Mouse (Mus musculus): Measurements from ENCODE around the gene Ak3. TPM values are rescaled to one million over a fixed set of nuclear protein-coding genes. Genes with fewer than 3 reads are reported as not detected.

The Ak3 gene
- 10 to 100 TPM; 47.4 to 49.0 TPM for total RNA-seq (2021)
- long read RNA-seq, experiment 1, transcript Ak3-201 (5 exons, 2,809 nt): major isoform, 27 of 31 reads
- long read RNA-seq, experiment 1, partial matches to known transcripts: 0 of 31 reads
- long read RNA-seq, experiment 1, other reads (novel, unspliced or antisense): 4 of 31 reads
- long read RNA-seq, experiment 2, transcript Ak3-201 (5 exons, 2,809 nt): major isoform, 33 of 42 reads
- long read RNA-seq, experiment 2, partial matches to known transcripts: 1 of 42 reads
- long read RNA-seq, experiment 2, other reads (novel, unspliced or antisense): 8 of 42 reads

- peak; percentile 75 to 79 for DNase-seq
- intact Hi-C loops (cut with DNase I): loop anchor here (5.0 kb wide), 1 partner anchor 55 kb away; the partner anchor contains the start of gene Cdc37l1
Observed at GRCm38 (mm10) chr19:29047334-29048170, at the start of gene Ak3. TSS of gene Ak3 (minus strand) at chr19:29047961.

- intact Hi-C loops (cut with DNase I): loop anchor here (2.0 kb wide), 1 partner anchor 15 kb away; no protein-coding TSS in a partner anchor
- no peak for DNase-seq
Observed at GRCm38 (mm10) chr19:29092194-29092593, 44.4 kb upstream of the Ak3 start.

- intact Hi-C loops (cut with DNase I): no loop called here
- DNase-seq: no peak
Observed at GRCm38 (mm10) chr19:29088628-29089027, 40.9 kb upstream of the Ak3 start.

GRCm38 (mm10) chr19:29074802-29075201 is 27.0 kb upstream of the Ak3 start:
- DNase-seq: no peak
- intact Hi-C loops (cut with DNase I): no loop called here

- DNase-seq: no peak
- intact Hi-C loops (cut with DNase I): loop anchor here (5.0 kb wide), 1 partner anchor 33 kb away; the partner anchor contains the start of gene Rcl1
Observed at GRCm38 (mm10) chr19:29069195-29069594, 21.4 kb upstream of the Ak3 start.

- peak; percentile 75 to 76 for DNase-seq
- intact Hi-C loops (cut with DNase I): loop anchor here (5.0 kb wide), 1 partner anchor 35 kb away; the partner anchor contains the start of gene Rcl1
Observed at GRCm38 (mm10) chr19:29066981-29067471, 19.3 kb upstream of the Ak3 start.

GRCm38 (mm10) chr19:29064451-29065102 is 16.8 kb upstream of the Ak3 start:
- DNase-seq: peak; percentile 8 to 45
- intact Hi-C loops (cut with DNase I): loop anchor here (2.0 to 5.0 kb wide), 3 partner anchors 38 to 290 kb away; partner anchors contain the start of gene Rcl1

- intact Hi-C loops (cut with DNase I): loop anchor here (1.0 to 5.0 kb wide), 3 partner anchors 190 to 291 kb away; no protein-coding TSS in a partner anchor
- DNase-seq: peak; percentile 88 to 90
Observed at GRCm38 (mm10) chr19:29063577-29064363, 16.0 kb upstream of the Ak3 start.

- DNase-seq: no peak
Observed at GRCm38 (mm10) chr19:29063009-29063408, 15.2 kb upstream of the Ak3 start.

GRCm38 (mm10) chr19:29060299-29060698 is 12.5 kb upstream of the Ak3 start:
- intact Hi-C loops (cut with DNase I): loop anchor here (5.0 kb wide), 1 partner anchor 222 kb away; no protein-coding TSS in a partner anchor
- no peak for DNase-seq

More at GRCm38 (mm10) chr19:29063009-29063408, 15.2 kb upstream of the Ak3 start:
- intact Hi-C loops (cut with DNase I): loop anchor here (1.0 to 5.0 kb wide), 2 partner anchors 190 to 219 kb away; no protein-coding TSS in a partner anchor

GRCm38 (mm10) chr19:29059688-29060087 is 11.9 kb upstream of the Ak3 start:
- no peak for DNase-seq
- intact Hi-C loops (cut with DNase I): loop anchor here (5.0 to 10.0 kb wide), 2 partner anchors 223 to 445 kb away; no protein-coding TSS in a partner anchor

GRCm38 (mm10) chr19:29058741-29059140 is 11.0 kb upstream of the Ak3 start:
- no peak for DNase-seq
- intact Hi-C loops (cut with DNase I): loop anchor here (10.0 kb wide), 1 partner anchor 446 kb away; no protein-coding TSS in a partner anchor

GRCm38 (mm10) chr19:29055469-29055868 is 7.7 kb upstream of the Ak3 start:
- intact Hi-C loops (cut with DNase I): loop anchor here (10.0 kb wide), 1 partner anchor 449 kb away; no protein-coding TSS in a partner anchor
- no peak for DNase-seq

GRCm38 (mm10) chr19:29054594-29054993 is 6.8 kb upstream of the Ak3 start:
- no peak for DNase-seq
- intact Hi-C loops (cut with DNase I): loop anchor here (10.0 kb wide), 1 partner anchor 450 kb away; no protein-coding TSS in a partner anchor

- no peak for DNase-seq
- intact Hi-C loops (cut with DNase I): loop anchor here (10.0 kb wide), 1 partner anchor 452 kb away; no protein-coding TSS in a partner anchor
Observed at GRCm38 (mm10) chr19:29052786-29053185, 5.0 kb upstream of the Ak3 start.

- DNase-seq: no peak
- intact Hi-C loops (cut with DNase I): loop anchor here (10.0 kb wide), 1 partner anchor 454 kb away; no protein-coding TSS in a partner anchor
Observed at GRCm38 (mm10) chr19:29050186-29050980, 2.6 kb upstream of the Ak3 start.

GRCm38 (mm10) chr19:29049401-29050075 is 1.8 kb upstream of the Ak3 start:
- intact Hi-C loops (cut with DNase I): loop anchor here (5.0 to 10.0 kb wide), 2 partner anchors 57 to 455 kb away; partner anchors contain the start of gene Cdc37l1
- no peak for DNase-seq

Data from gastrocnemius, postnatal 36 days (tissue).